17 mouse cellular contexts compared by ENCODE assay signal in genomic region chr2:165633011-165633785, GRCm38 (mm10). TPM values are rescaled to one million over a fixed set of nuclear protein-coding genes. Genes with fewer than 3 reads are reported as not detected.
DNase-seq lines count a peak whose midpoint lies in the region; ATAC-seq and TF ChIP-seq lines count a peak whose summit lies in the region.
"Had no signal": no experiment of that assay in that cellular context is flagged by ENCODE, and none has a peak within 500 bp of the region (broad histone marks: within the 10 kb centered on the region; RNA-seq: fewer than 3 reads in every experiment).

No protein-coding gene starts in this region.

- no peak overlapping the region for H3ac ChIP-seq in C2C12 (ENCODE audit: control insufficient read depth, insufficient read length, low read depth)

- H3K36me3 ChIP-seq in C2C12 (ENCODE audit: control insufficient read depth, insufficient read depth), result no peaks in the 10 kb centered on the region
- H3K36me3 ChIP-seq: heart, embryonic 13.5 days; neural tube, embryonic 15.5 days had no signal

- peak overlapping the region; percentile 3 for H3K4me3 ChIP-seq in C2C12 (ENCODE audit: insufficient read depth, poor library complexity, severe bottlenecking)
- H3K4me3 ChIP-seq: forebrain, embryonic 13.5 days; heart, embryonic 13.5 days; left cerebral cortex, adult 2 months; neural tube, embryonic 15.5 days had no signal

- TF ChIP-seq CTCF in C2C12 (IDR thresholded peaks at IDR 0.05; ENCODE audit: control insufficient read depth, insufficient read depth, insufficient read length), result no peak

- H3K27me3 ChIP-seq in C2C12 (ENCODE audit: control insufficient read depth, insufficient read depth, insufficient read length), result peaks cover 68% of the 10 kb centered on the region
- H3K27me3 ChIP-seq: forebrain, embryonic 13.5 days; neural tube, embryonic 15.5 days; Patski had no signal

- ATAC-seq in common myeloid progenitor, adult 5-6 weeks (replicated peaks; ENCODE audit: low read depth, poor library complexity, severe bottlenecking), result 0 out of 2 replicates have a peak, but pooled peaks have one; percentile 19
- ATAC-seq: forebrain, embryonic 13.5 days; hindbrain, embryonic 16.5 days; Patski had no signal

- H3K79me3 ChIP-seq in C2C12 (ENCODE audit: low read depth), result no peaks in the 10 kb centered on the region

- DNase-seq in gastrocnemius, adult 18-20 months (ENCODE audit: low spot score), result peak; percentile 31
- no peak for DNase-seq in gastrocnemius, postnatal 4 days (ENCODE audit: low spot score in 2 of 2)
- DNase-seq in lung, postnatal 14 days, result peak; percentile 57
- DNase-seq in heart, adult 8-10 months (ENCODE audit: low spot score), result no peak
- no peak for DNase-seq in thymus, postnatal 10 days (ENCODE audit: low spot score in 2 of 2)
- no peak for DNase-seq in B cell, adult 2 months
- DNase-seq: adrenal gland, postnatal 36 days; kidney, postnatal 10 days; midbrain, embryonic 14.5 days had no signal

- no peaks in the 10 kb centered on the region for H3K79me2 ChIP-seq in C2C12 (ENCODE audit: control insufficient read depth, insufficient read depth)

TF ChIP-seq in C2C12, 6 proteins besides CTCF, POLR2A, EP300 and RAD21:
- TF ChIP-seq MYOD1 (IDR thresholded peaks at IDR 0.05; ENCODE audit: control insufficient read depth, insufficient read length, low read depth) (no peak), MAX (IDR thresholded peaks at IDR 0.05) (no peak), CEBPB (IDR thresholded peaks at IDR 0.05; ENCODE audit: low read depth) (no peak), USF1 (IDR thresholded peaks at IDR 0.05; ENCODE audit: low read depth) (no peak), FOSL1 (IDR thresholded peaks at IDR 0.05; ENCODE audit: insufficient read depth, low read length, poor library complexity, severe bottlenecking) (no peak)

RNA-seq across cellular contexts. Expression of gene Eya2, which starts 38.4 kb away (rescaled TPM):
- 1 to 10 TPM; 1.1 to 3.5 TPM for total RNA-seq in gastrocnemius, adult 18-20 months (2021)
- total RNA-seq in gastrocnemius, postnatal 4 days (2021), result 10 to 100 TPM in 1 of 2 experiments, 1 to 10 TPM in 1; 6.0 to 15.0 TPM
- 0.19 TPM for polyA plus RNA-seq in C2C12 (2012; fragmentation: generic; extraction: Trizol)
- total RNA-seq in common myeloid progenitor, adult 5-6 weeks (2017), result 15.0 and 24.9 TPM in 2 replicates
- total RNA-seq in heart, adult 8-10 months (2022), result 1 to 10 TPM in 3 of 4 experiments, under 1 TPM in 1; 0.65 to 1.2 (median 1.1) TPM

Comparison
In these comparisons a context has a peak if more than half of its experiments do, and no peak if none do; other contexts are left out.
1. DNase-seq: peak in gastrocnemius, adult 18-20 months (single experiment) and lung, postnatal 14 days (single experiment); none in gastrocnemius, postnatal 4 days (0 of 2), heart, adult 8-10 months (single experiment), thymus, postnatal 10 days (0 of 2) and B cell, adult 2 months (0 of 2).